Mouse (Mus musculus) C2C12 (cell line): ENCODE results near the gene Epn2.

ENCODE experiments used
- CEBPB ChIP-seq: IDR thresholded peaks from one replicate; pipeline ENCODE4 v1.6.1; 2011; ENCODE audit warnings: low read depth, mild to moderate bottlenecking, control low read depth, moderate library complexity
- CTCF ChIP-seq: IDR thresholded peaks from one replicate; pipeline ENCODE4 v1.5.1; 2011; ENCODE audit not compliant: control insufficient read depth, insufficient read depth, insufficient read length
- MAX ChIP-seq: IDR thresholded peaks from one replicate; pipeline ENCODE4 v1.6.1; 2011; ENCODE audit warnings: mild to moderate bottlenecking, control low read depth

- TF ChIP-seq CEBPB (no peak), MAX (no peak), CTCF (no peak)
These were observed 2.1 kb downstream of the Epn2 start for GRCm38 (mm10) chr11:61577349-61577748.
